10 mouse cellular contexts compared by ENCODE assay signal in the genomic region with DNA sequence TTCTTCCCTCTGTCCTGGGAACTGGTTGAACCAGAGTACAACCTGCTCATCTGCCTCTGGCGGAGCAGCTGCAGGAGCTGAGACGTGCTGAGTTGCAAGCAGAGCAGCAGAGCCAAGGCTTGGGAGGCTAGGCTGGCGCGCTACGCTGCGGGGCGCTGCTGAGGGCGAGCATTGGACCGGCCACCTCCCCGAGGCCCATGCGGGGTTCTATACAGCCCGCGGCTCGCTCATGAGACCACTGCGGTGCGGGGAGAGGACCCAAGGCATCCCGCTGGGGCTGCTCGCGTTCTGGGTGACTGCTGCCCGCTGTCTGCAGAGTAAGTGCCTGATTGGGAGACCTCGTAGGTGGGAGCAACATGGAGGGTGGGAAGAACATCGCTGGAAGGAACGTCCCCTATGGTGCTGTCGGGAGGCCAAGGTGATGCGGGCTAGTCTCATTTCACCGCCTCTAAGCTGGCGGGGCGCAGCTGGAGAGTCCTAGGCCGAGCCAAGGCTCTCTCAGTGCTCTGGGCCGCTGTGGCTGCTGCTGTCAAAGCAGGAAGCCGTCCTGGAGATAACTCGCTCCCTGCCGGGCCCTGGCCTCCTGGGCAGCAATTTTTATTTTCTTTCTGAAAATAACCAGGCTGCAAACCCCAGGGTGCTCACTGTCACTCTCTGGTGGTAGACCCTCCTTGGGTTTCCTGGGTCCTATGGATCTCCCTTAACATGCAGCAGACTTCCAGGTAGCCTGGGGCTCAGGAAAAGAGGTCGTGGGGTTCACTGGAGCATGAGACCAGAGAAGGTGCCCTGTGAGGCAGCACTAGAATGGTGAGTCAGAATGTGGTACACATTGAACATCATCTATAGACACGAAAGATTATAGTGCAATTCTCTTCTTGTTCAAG. TPM values are rescaled to one million over a fixed set of nuclear protein-coding genes. Genes with fewer than 3 reads are reported as not detected.
DNase-seq lines count a peak whose midpoint lies in the region; ATAC-seq and TF ChIP-seq lines count a peak whose summit lies in the region.
"Had no signal": no experiment of that assay in that cellular context is flagged by ENCODE, and none has a peak within 500 bp of the region (broad histone marks: within the 10 kb centered on the region; RNA-seq: fewer than 3 reads in every experiment).

A gene (plus strand): TSS at position 4 of the 884 bp plus-strand sequence.

- DNase-seq in cerebellum, postnatal 10 days: peak; percentile 30 to 37
- no peak for DNase-seq in cerebellum, adult 11 months
- peak; percentile 48 for DNase-seq in adrenal gland, postnatal 10 days
- peak; percentile 45 for DNase-seq in forelimb bud, embryonic 11.5 days (ENCODE audit: low read depth, low spot score)
- DNase-seq in limb, embryonic 14.5 days (ENCODE audit: low spot score): peak; percentile 54
- peak; percentile 70 for DNase-seq in neural tube, embryonic 11.5 days (ENCODE audit: low spot score)

- peak within 1 kb of the TSS; percentile 53 for H3K4me3 ChIP-seq in intestine, embryonic 16.5 days (ENCODE audit: low read length)
- H3K4me3 ChIP-seq in limb, embryonic 14.5 days (replicated peaks; ENCODE audit: low read length): peak within 1 kb of the TSS; percentile 45
- peak within 1 kb of the TSS; percentile 42 for H3K4me3 ChIP-seq in neural tube, embryonic 11.5 days (ENCODE audit: low read depth, low read length)

- no peaks in the 10 kb centered on the region for H3K36me3 ChIP-seq in intestine, embryonic 16.5 days (ENCODE audit: control insufficient read depth, insufficient read depth, low read length)
- H3K36me3 ChIP-seq in limb, embryonic 14.5 days (ENCODE audit: control insufficient read depth, insufficient read depth, low read length): no peaks in the 10 kb centered on the region
- H3K36me3 ChIP-seq in neural tube, embryonic 11.5 days (ENCODE audit: control insufficient read depth, insufficient read depth, low read length): no peaks in the 10 kb centered on the region

- H3K27me3 ChIP-seq in intestine, embryonic 16.5 days (replicated peaks; ENCODE audit: control insufficient read depth, insufficient read depth, low read length): no peaks in the 10 kb centered on the region
- peaks cover 10% of the 10 kb centered on the region; the same call in 1 of the 2 replicates for H3K27me3 ChIP-seq in limb, embryonic 14.5 days (ENCODE audit: control insufficient read depth, insufficient read depth, low read length)
- H3K27me3 ChIP-seq in neural tube, embryonic 11.5 days (ENCODE audit: control insufficient read depth, insufficient read depth, low read length): no peaks in the 10 kb centered on the region

- H3K4me2 ChIP-seq in intestine, embryonic 16.5 days (ENCODE audit: low read depth, low read length): peak within 1 kb of the TSS; percentile 84
- H3K4me2 ChIP-seq in limb, embryonic 14.5 days (replicated peaks; ENCODE audit: low read depth, low read length, severe bottlenecking): peak within 1 kb of the TSS; percentile 82
- H3K4me2 ChIP-seq in neural tube, embryonic 11.5 days (ENCODE audit: low read depth): peak within 1 kb of the TSS; percentile 81

- H3K27ac ChIP-seq in intestine, embryonic 16.5 days (ENCODE audit: low read length): peak within 1 kb of the TSS; percentile 47
- 0 out of 2 replicates have a peak within 1 kb of the TSS, but pooled peaks have one; percentile 20 for H3K27ac ChIP-seq in limb, embryonic 14.5 days (replicated peaks; ENCODE audit: low read depth, low read length)
- H3K27ac ChIP-seq in neural tube, embryonic 11.5 days (ENCODE audit: low read depth, low read length): no peak within 1 kb of the TSS
- H3K27ac ChIP-seq: macrophage had no signal

- peak within 1 kb of the TSS; percentile 78 for H3K9ac ChIP-seq in intestine, embryonic 16.5 days (ENCODE audit: low read depth, low read length)
- peak within 1 kb of the TSS; percentile 70 for H3K9ac ChIP-seq in limb, embryonic 14.5 days (ENCODE audit: low read depth, low read length, severe bottlenecking)
- H3K9ac ChIP-seq in neural tube, embryonic 11.5 days (ENCODE audit: low read length): peak within 1 kb of the TSS; percentile 70

- 4% methylated on average over 35 of the region's 35 CpGs for WGBS in intestine, embryonic 16.5 days
- WGBS in limb, embryonic 14.5 days: 5% methylated on average over 34 of the region's 35 CpGs
- WGBS in neural tube, embryonic 11.5 days: 5% methylated on average over 35 of the region's 35 CpGs

- ATAC-seq in intestine, embryonic 16.5 days: peak; percentile 84
- ATAC-seq in limb, embryonic 14.5 days (ENCODE audit: low FRiP score, low read depth): peak; percentile 69; the same call in 1 of the 2 replicates
- ATAC-seq in neural tube, embryonic 11.5 days (ENCODE audit: insufficient read depth, low FRiP score, low TSS enrichment): peak; percentile 90
- no peak for ATAC-seq in activated CD4-positive, CD25-positive, alpha-beta regulatory T cell, adult 4 months

- no peaks in the 10 kb centered on the region for H3K9me3 ChIP-seq in intestine, embryonic 16.5 days (ENCODE audit: control insufficient read depth, low read length)
- H3K9me3 ChIP-seq in limb, embryonic 14.5 days (ENCODE audit: control insufficient read depth, low read length): no peaks in the 10 kb centered on the region
- no peaks in the 10 kb centered on the region for H3K9me3 ChIP-seq in neural tube, embryonic 11.5 days (ENCODE audit: control insufficient read depth, low read length)

- TF ChIP-seq POLR2A in limb, embryonic 14.5 days (IDR thresholded peaks at IDR 0.05; ENCODE audit: borderline replicate concordance, extremely low read depth, insufficient read depth, insufficient read length): no peak

- H3K4me1 ChIP-seq in intestine, embryonic 16.5 days (ENCODE audit: control insufficient read depth, insufficient read depth, low read length): peaks cover 15% of the 10 kb centered on the region
- no peaks in the 10 kb centered on the region for H3K4me1 ChIP-seq in limb, embryonic 14.5 days (ENCODE audit: control insufficient read depth, insufficient read depth, low read length)
- H3K4me1 ChIP-seq in neural tube, embryonic 11.5 days (ENCODE audit: control insufficient read depth, insufficient read depth, low read length): 0 out of 2 replicates have a peak, but pooled peaks cover 2% of the 10 kb centered on the region

RNA-seq across cellular contexts. Expression of the gene that starts here (rescaled TPM):
- 1 to 10 TPM in 1 of 2 experiments, under 1 TPM in 1; 0.63 to 1.4 TPM for total RNA-seq in adrenal gland, postnatal 10 days (2021)
- 7.7 and 9.2 TPM in 2 replicates for polyA plus RNA-seq in intestine, embryonic 16.5 days (2015; fragmentation: Nextera tagmentation; extraction: Ambion mirVana)
- 6.2 and 7.0 TPM in 2 replicates for polyA plus RNA-seq in limb, embryonic 14.5 days (2012; rRNA removed)
- polyA plus RNA-seq in limb, embryonic 14.5 days (2014; fragmentation: Nextera tagmentation; extraction: Ambion mirVana): 6.6 and 6.9 TPM in 2 replicates
- polyA plus RNA-seq in neural tube, embryonic 11.5 days (2014; fragmentation: Nextera tagmentation; extraction: Ambion mirVana): 2.9 and 3.0 TPM in 2 replicates
- not detected for polyA plus RNA-seq in activated CD4-positive, CD25-positive, alpha-beta regulatory T cell, adult 4 months (2017; shearing (Covaris generic))
- polyA plus RNA-seq: C2C12, macrophage had no signal
